Mouse (Mus musculus) liver, postnatal 0 days (tissue): ENCODE data around the gene Ggnbp2. TPM values are rescaled to one million over a fixed set of nuclear protein-coding genes. Genes with fewer than 3 reads are reported as not detected.

Source experiments
- ATAC-seq: fragments of 200-750 bp; cut with Nextera tagmentation; 2 replicates; pipeline ENCODE4 v1.8.0; 2017; ENCODE audit warnings: mild to moderate bottlenecking, moderate library complexity
- DNase-seq: peaks from one replicate; pipeline ENCODE4 v3.0.0-alpha.2; 2016
- H3K27ac ChIP-seq: fragments of 300-500 bp; sonication (generic); 2 replicates; pipeline ENCODE4 v1.5.1; 2014; ENCODE audit warnings: antibody characterized with exemption, moderate library complexity, mild to moderate bottlenecking, low read depth
- H3K27me3 ChIP-seq: fragments of 300-500 bp; sonication (generic); 2 replicates; pipeline ENCODE4 v1.6.1; 2014; ENCODE audit warnings: low read length, control low read depth, mixed read lengths; ENCODE audit not compliant: insufficient read depth
- H3K36me3 ChIP-seq: fragments of 300-500 bp; sonication (generic); replicated peaks from 2 replicates; pipeline ENCODE4 v1.6.1; 2014; ENCODE audit warnings: mild to moderate bottlenecking, control low read depth, low read length, moderate library complexity, mixed read lengths; ENCODE audit not compliant: insufficient read depth
- H3K4me1 ChIP-seq: fragments of 300-500 bp; sonication (generic); 2 replicates; pipeline ENCODE4 v1.6.1; 2014; ENCODE audit warnings: antibody characterized with exemption, mild to moderate bottlenecking, control low read depth; ENCODE audit not compliant: insufficient read depth
- H3K4me2 ChIP-seq: fragments of 300-500 bp; sonication (generic); 2 replicates; pipeline ENCODE4 v1.6.1; 2014; ENCODE audit warnings: low read depth, mild to moderate bottlenecking, low read length, moderate library complexity, mixed read lengths
- H3K4me3 ChIP-seq: fragments of 300-500 bp; sonication (generic); 2 replicates; pipeline ENCODE4 v1.5.1; 2014; ENCODE audit warnings: low read depth, low read length
- H3K9ac ChIP-seq: fragments of 300-500 bp; sonication (generic); replicated peaks from 2 replicates; pipeline ENCODE4 v1.6.1; 2014; ENCODE audit warnings: mild to moderate bottlenecking, moderate library complexity
- H3K9me3 ChIP-seq: fragments of 300-500 bp; sonication (generic); 2 replicates; pipeline ENCODE4 v1.6.1; 2016; ENCODE audit warnings: mild to moderate bottlenecking, control low read depth, low read length, mixed read lengths
- CTCF ChIP-seq: sonication (generic); IDR thresholded peaks from 2 replicates; pipeline ENCODE4 v1.5.1; 2016; ENCODE audit warnings: antibody characterized with exemption, low read depth
- EP300 ChIP-seq: IDR thresholded peaks from 2 replicates; pipeline ENCODE4 v1.6.1; 2016; ENCODE audit warnings: antibody characterized with exemption, low read depth, mild to moderate bottlenecking
- WGBS: fragments of 180-500 bp; shearing (Covaris S2); extraction: QIAGEN DNeasy Blood & Tissue Kit; methylation state at CpG from one replicate; pipeline ENCODE4 v1.1.7; 2014; ENCODE audit not compliant: insufficient replicate concordance; 5-methylcytosine and 5-hydroxymethylcytosine counted together
- microRNA-seq: library from miRNA; unstranded; fragments of <30 nt; microRNA quantifications from one replicate; pipeline ENCODE4, GENCODE M21; 2016
- polyA plus RNA-seq: library from polyadenylated mRNA; unstranded; fragments of >200 nt; fragmentation: Nextera tagmentation; extraction: Ambion mirVana; gene quantifications from 2 replicates; pipeline ENCODE4 v1.2.1, GENCODE M21; 2015

Gene Ggnbp2
- polyA plus RNA-seq, 1 experiment from 2014 or later, result 44.7 TPM

DNA sequence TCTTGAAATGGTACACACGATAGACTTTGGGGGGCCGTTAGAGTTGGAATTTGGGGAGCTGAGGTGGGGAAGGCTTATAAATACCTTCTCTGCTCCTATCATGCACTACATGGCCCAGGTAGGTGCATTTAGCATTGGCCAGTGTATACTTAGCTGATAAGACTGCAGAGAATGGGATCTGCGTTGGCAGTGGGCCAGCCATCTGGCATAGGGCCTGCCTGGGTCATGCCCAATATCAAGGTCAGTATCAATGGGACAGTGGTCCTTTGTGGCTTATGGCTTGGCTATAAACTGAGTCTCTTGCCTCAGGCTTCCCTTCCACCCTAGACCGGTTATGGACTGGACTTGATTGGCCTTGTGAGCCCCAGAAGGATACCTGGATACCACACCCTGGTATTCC is 66.2 kb downstream of the Ggnbp2 start:
- TF ChIP-seq EP300, result no peak
- H3K9ac ChIP-seq, result no peak overlapping the region
- H3K4me1 ChIP-seq, result no peaks in the 10 kb centered on the region
- no peaks in the 10 kb centered on the region for H3K36me3 ChIP-seq
- H3K4me2 ChIP-seq, result no peak overlapping the region
- 84% methylated on average over 4 of the region's 4 CpGs for WGBS
- no peaks in the 10 kb centered on the region for H3K9me3 ChIP-seq
- H3K27me3 ChIP-seq, result no peaks in the 10 kb centered on the region
- H3K27ac ChIP-seq, result no peak overlapping the region
- DNase-seq (no peak), ATAC-seq (no peak)
- H3K4me3 ChIP-seq, result no peak overlapping the region

DNA sequence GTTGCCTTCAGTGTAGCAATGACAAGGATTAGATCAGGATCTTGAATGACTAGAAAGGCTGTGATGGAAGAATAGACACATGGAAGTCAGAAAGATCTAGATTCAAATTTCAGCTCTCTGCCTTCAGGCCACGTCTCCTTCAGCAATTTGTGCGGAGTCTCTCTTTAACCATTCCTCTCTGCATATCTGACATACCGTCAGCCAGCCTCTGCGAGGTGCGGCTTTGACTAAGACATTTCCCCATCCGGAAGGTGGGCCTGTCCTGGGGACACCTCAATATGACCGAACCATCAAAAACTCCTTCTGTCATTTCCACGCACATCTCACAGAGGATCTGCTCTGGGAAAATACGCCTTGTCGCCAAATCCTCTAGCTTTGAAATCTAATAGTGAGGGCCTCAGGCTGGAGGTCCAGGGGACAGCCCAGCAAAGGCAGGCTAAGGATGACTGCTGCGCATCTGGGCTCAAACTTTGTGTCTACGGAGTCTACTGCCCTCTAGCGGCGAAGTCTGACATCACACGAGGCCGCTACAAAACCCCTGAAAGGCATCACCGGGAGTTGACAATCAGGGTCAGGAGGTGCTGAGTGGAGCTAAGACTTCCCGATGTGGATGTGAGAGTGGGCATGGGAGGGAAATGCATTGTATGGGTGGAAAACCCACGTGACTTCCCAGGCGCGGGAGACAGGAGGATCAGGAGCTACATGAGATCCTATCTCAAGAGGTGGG is 72.8 kb downstream of the Ggnbp2 start:
- ATAC-seq (no peak), DNase-seq (peak; percentile 85)
- Histone ChIP-seq H3K27me3 (peaks cover 4% of the 10 kb centered on the region; the same call in 1 of the 2 replicates), H3K27ac (no peak overlapping the region), H3K9me3 (no peaks in the 10 kb centered on the region), H3K4me2 (no peak overlapping the region), H3K4me3 (no peak overlapping the region), H3K36me3 (no peaks in the 10 kb centered on the region), H3K4me1 (no peaks in the 10 kb centered on the region), H3K9ac (no peak overlapping the region)
- TF ChIP-seq EP300 (no peak), CTCF (peak; percentile 94)
- 21% methylated on average over 21 of the region's 21 CpGs for WGBS

- TF ChIP-seq CTCF (no peak), EP300 (no peak)
- Histone ChIP-seq H3K27ac (no peak overlapping the region), H3K36me3 (no peaks in the 10 kb centered on the region), H3K27me3 (peaks cover 4% of the 10 kb centered on the region; the same call in 1 of the 2 replicates), H3K4me3 (no peak overlapping the region), H3K9me3 (no peaks in the 10 kb centered on the region), H3K9ac (no peak overlapping the region), H3K4me1 (no peaks in the 10 kb centered on the region), H3K4me2 (no peak overlapping the region)
- ATAC-seq (no peak), DNase-seq (no peak)
- WGBS, result 56% methylated on average over 10 of the region's 10 CpGs
Measured at GRCm38 (mm10) chr11:84797026-84797425, 73.6 kb downstream of the Ggnbp2 start.

DNA sequence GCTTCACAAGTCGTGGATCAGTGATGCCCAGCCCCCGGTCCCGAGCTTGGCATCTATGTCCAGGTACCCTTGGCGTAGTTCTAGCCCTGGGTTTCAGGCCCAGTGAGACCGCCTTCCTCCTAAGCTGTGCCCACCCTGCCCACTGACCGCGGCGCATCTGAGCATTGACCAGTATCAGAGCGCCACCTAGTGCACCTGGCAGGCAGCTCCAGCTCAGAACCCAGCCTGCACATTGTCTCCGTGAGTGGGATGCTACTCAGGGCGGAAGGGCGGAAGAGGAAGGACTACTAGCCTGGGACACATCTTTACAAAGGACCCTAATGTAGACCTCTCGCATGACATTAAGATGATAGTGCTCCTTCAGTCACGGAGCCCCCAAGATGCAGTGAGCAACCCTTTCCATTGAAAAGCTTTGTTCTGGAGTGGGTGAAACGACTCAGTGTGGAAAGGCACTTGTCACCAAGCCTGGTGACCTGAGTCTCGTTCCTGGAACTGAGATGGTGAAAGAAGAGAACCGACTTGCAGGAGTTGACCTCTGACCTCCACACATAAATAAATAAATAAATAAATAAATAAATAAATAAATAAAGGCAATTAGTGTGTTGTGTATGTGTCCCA is 76.0 kb downstream of the Ggnbp2 start:
- TF ChIP-seq CTCF, result peak; percentile 92
- no peak for TF ChIP-seq EP300
- Histone ChIP-seq H3K9me3 (no peaks in the 10 kb centered on the region), H3K9ac (no peak overlapping the region), H3K27ac (no peak overlapping the region), H3K36me3 (no peaks in the 10 kb centered on the region), H3K4me3 (no peak overlapping the region), H3K27me3 (peaks cover 4% of the 10 kb centered on the region; the same call in 1 of the 2 replicates), H3K4me1 (no peaks in the 10 kb centered on the region), H3K4me2 (no peak overlapping the region)
- peak; percentile 68 for DNase-seq
- ATAC-seq, result peak; percentile 29; the same call in 1 of the 2 replicates
- WGBS, result 12% methylated on average over 17 of the region's 17 CpGs

GRCm38 (mm10) chr11:84793545-84793944 is 77.1 kb downstream of the Ggnbp2 start:
- no peaks in the 10 kb centered on the region for H3K36me3 ChIP-seq
- no peak for DNase-seq
- no peak for ATAC-seq
- no peaks in the 10 kb centered on the region for H3K9me3 ChIP-seq
- no peak overlapping the region for H3K4me3 ChIP-seq
- no peak overlapping the region for H3K4me2 ChIP-seq
- TF ChIP-seq EP300 (no peak), CTCF (no peak)
- H3K27ac ChIP-seq, result no peak overlapping the region
- H3K27me3 ChIP-seq, result peaks cover 4% of the 10 kb centered on the region; the same call in 1 of the 2 replicates
- no peak overlapping the region for H3K9ac ChIP-seq
- no peaks in the 10 kb centered on the region for H3K4me1 ChIP-seq

- DNase-seq (no peak), ATAC-seq (no peak)
- Histone ChIP-seq H3K27ac (no peak overlapping the region), H3K4me3 (no peak overlapping the region), H3K9me3 (no peaks in the 10 kb centered on the region), H3K4me2 (no peak overlapping the region), H3K4me1 (no peaks in the 10 kb centered on the region), H3K27me3 (no peaks in the 10 kb centered on the region), H3K9ac (no peak overlapping the region), H3K36me3 (no peaks in the 10 kb centered on the region)
- 64% methylated on average over 6 of the region's 6 CpGs for WGBS
- TF ChIP-seq CTCF (no peak), EP300 (no peak)
Measured at GRCm38 (mm10) chr11:84790383-84790782, 80.2 kb downstream of the Ggnbp2 start.

Small RNA genes within 50 kb of the gene (microRNA-seq; reads per million reads assigned to microRNA genes)
- gene Gm23564, result not detected

Other genes starting within 250 kb of the Ggnbp2 start
- gene Mrm1, start 51.3 kb downstream of the Ggnbp2 start, polyA plus RNA-seq, result 7.4 and 8.4 TPM in 2 replicates
- gene Dhrs11, start 41.8 kb downstream of the Ggnbp2 start, polyA plus RNA-seq, result 86.1 and 91.1 TPM in 2 replicates
- gene Myo19, start 9.3 kb upstream of the Ggnbp2 start, polyA plus RNA-seq, result 1.7 and 1.8 TPM in 2 replicates
- 1.3 and 1.4 TPM in 2 replicates for gene Pigw, start 9.5 kb upstream of the Ggnbp2 start, polyA plus RNA-seq
- gene Znhit3, start 45.5 kb upstream of the Ggnbp2 start, polyA plus RNA-seq, result 20.1 and 21.8 TPM in 2 replicates
- not detected in 2 replicates for gene Car4, start 87.0 kb upstream of the Ggnbp2 start, polyA plus RNA-seq